Mouse (Mus musculus) hindbrain, postnatal 0 days (tissue): ENCODE measurements around the gene Amdhd2. TPM values are rescaled to one million over a fixed set of nuclear protein-coding genes. Genes with fewer than 3 reads are reported as not detected.
A peak's percentile ranks its signal among the peaks of the same experiment; 100 is the strongest.

Experiments
- ATAC-seq: fragments of 200-750 bp; cut with Nextera tagmentation; 2 replicates; pipeline ENCODE4 v1.8.0; 2017; ENCODE audit warnings: mild to moderate bottlenecking, moderate TSS enrichment, moderate library complexity
- DNase-seq: peaks from one replicate; pipeline ENCODE4 v3.0.0-alpha.2; 2015; ENCODE audit warnings: low spot score
- H3K27ac ChIP-seq: fragments of 300-500 bp; sonication (generic); 2 replicates; pipeline ENCODE4 v1.5.1; 2014; ENCODE audit warnings: mild to moderate bottlenecking
- H3K27me3 ChIP-seq: fragments of 300-500 bp; sonication (generic); 2 replicates; pipeline ENCODE4 v1.6.1; 2014; ENCODE audit warnings: low read length, mixed read lengths; ENCODE audit not compliant: insufficient read depth
- H3K36me3 ChIP-seq: fragments of 300-500 bp; sonication (generic); 2 replicates; pipeline ENCODE4 v1.6.1; 2014; ENCODE audit warnings: low read length, mixed read lengths; ENCODE audit not compliant: insufficient read depth
- H3K4me1 ChIP-seq: fragments of 300-500 bp; sonication (generic); 2 replicates; pipeline ENCODE4 v1.6.1; 2014; ENCODE audit warnings: antibody characterized with exemption, low read length, mixed read lengths; ENCODE audit not compliant: insufficient read depth
- H3K4me2 ChIP-seq: fragments of 300-500 bp; sonication (generic); 2 replicates; pipeline ENCODE4 v1.6.1; 2014; ENCODE audit warnings: low read depth, mild to moderate bottlenecking, low read length, moderate library complexity, mixed read lengths
- H3K4me3 ChIP-seq: fragments of 300-500 bp; sonication (generic); 2 replicates; pipeline ENCODE4 v1.5.1; 2014; ENCODE audit warnings: low read length
- H3K9ac ChIP-seq: fragments of 300-500 bp; sonication (generic); replicated peaks from 2 replicates; pipeline ENCODE4 v1.6.1; 2014; ENCODE audit warnings: mild to moderate bottlenecking, low read length, moderate library complexity, mixed read lengths
- H3K9me3 ChIP-seq: fragments of 300-500 bp; sonication (generic); 2 replicates; pipeline ENCODE4 v1.6.1; 2016; ENCODE audit warnings: low read length, mixed read lengths
- CTCF ChIP-seq: IDR thresholded peaks from 2 replicates; pipeline ENCODE4 v1.5.1; 2016; ENCODE audit warnings: antibody characterized with exemption, control low read depth, low read depth
- WGBS: fragments of 180-500 bp; shearing (Covaris S2); extraction: QIAGEN DNeasy Blood & Tissue Kit; methylation state at CpG from one replicate; pipeline ENCODE4 v1.1.7; 2014; 5-methylcytosine and 5-hydroxymethylcytosine counted together
- polyA plus RNA-seq: library from polyadenylated mRNA; unstranded; fragments of >200 nt; fragmentation: Nextera tagmentation; extraction: Ambion mirVana; gene quantifications from 2 replicates; pipeline ENCODE4 v1.2.1, GENCODE M21; 2015
- total RNA-seq: library from RNA; depleted of rRNA; stranded (reverse); fragments of >200 nt; gene quantifications from 2 replicates; pipeline ENCODE4 v1.2.3, GENCODE M21; 2014; rRNA removed

Gene Amdhd2
- total and polyA plus RNA-seq, 2 experiments from 2014 or later, result 38.4 to 53.0 TPM

GRCm38 (mm10) chr17:24119446-24119845 is 44.1 kb downstream of the Amdhd2 start:
- no peak for TF ChIP-seq CTCF

GRCm38 (mm10) chr17:24113031-24113430 is 50.5 kb downstream of the Amdhd2 start:
- no peaks in the 10 kb centered on the region for H3K36me3 ChIP-seq
- WGBS, result 73% methylated on average over 4 of the region's 4 CpGs

More at GRCm38 (mm10) chr17:24119446-24119845, 44.1 kb downstream of the Amdhd2 start:
- Histone ChIP-seq H3K4me2 (no peak overlapping the region), H3K27ac (no peak overlapping the region), H3K36me3 (no peaks in the 10 kb centered on the region), H3K9me3 (no peaks in the 10 kb centered on the region), H3K4me3 (no peak overlapping the region), H3K4me1 (no peaks in the 10 kb centered on the region), H3K9ac (no peak overlapping the region), H3K27me3 (no peaks in the 10 kb centered on the region)
- WGBS, result 81% methylated on average over 3 of the region's 3 CpGs
- no peak for DNase-seq
- no peak for ATAC-seq

GRCm38 (mm10) chr17:24111256-24111655 is 52.3 kb downstream of the Amdhd2 start:
- no peak for ATAC-seq
- H3K9me3 ChIP-seq, result no peaks in the 10 kb centered on the region
- no peak for DNase-seq
- no peaks in the 10 kb centered on the region; the same call in 1 of the 2 replicates for H3K36me3 ChIP-seq
- H3K4me2 ChIP-seq, result no peak overlapping the region
- H3K4me3 ChIP-seq, result no peak overlapping the region
- H3K27me3 ChIP-seq, result no peaks in the 10 kb centered on the region
- H3K9ac ChIP-seq, result no peak overlapping the region
- WGBS, result 91% methylated on average over 1 of the region's 1 CpGs
- no peak overlapping the region for H3K27ac ChIP-seq
- no peak for TF ChIP-seq CTCF
- no peaks in the 10 kb centered on the region for H3K4me1 ChIP-seq

More at GRCm38 (mm10) chr17:24113031-24113430, 50.5 kb downstream of the Amdhd2 start:
- Histone ChIP-seq H3K4me1 (no peaks in the 10 kb centered on the region), H3K9ac (no peak overlapping the region), H3K9me3 (no peaks in the 10 kb centered on the region), H3K27me3 (no peaks in the 10 kb centered on the region), H3K4me2 (no peak overlapping the region), H3K4me3 (no peak overlapping the region), H3K27ac (no peak overlapping the region)
- ATAC-seq (no peak), DNase-seq (no peak)
- TF ChIP-seq CTCF, result no peak

GRCm38 (mm10) chr17:24108896-24109295 is 54.7 kb downstream of the Amdhd2 start:
- no peak overlapping the region for H3K4me3 ChIP-seq
- WGBS, result 65% methylated on average over 1 of the region's 1 CpGs
- no peak overlapping the region for H3K27ac ChIP-seq
- H3K4me1 ChIP-seq, result no peaks in the 10 kb centered on the region
- DNase-seq, result peak; percentile 28
- no peak overlapping the region for H3K9ac ChIP-seq
- no peak for ATAC-seq
- H3K36me3 ChIP-seq, result peaks cover 8% of the 10 kb centered on the region; the same call in 1 of the 2 replicates
- no peak for TF ChIP-seq CTCF
- no peaks in the 10 kb centered on the region for H3K27me3 ChIP-seq
- no peaks in the 10 kb centered on the region for H3K9me3 ChIP-seq
- H3K4me2 ChIP-seq, result no peak overlapping the region

Other genes with a start within 250 kb of the Amdhd2 start
- not detected in 2 replicates for gene Dcpp3, start 246.3 kb downstream of the Amdhd2 start, total RNA-seq
- gene Dcpp3, start 246.3 kb downstream of the Amdhd2 start, polyA plus RNA-seq, result not detected in 2 replicates
- not detected in 2 replicates for gene Sbp, start 222.1 kb downstream of the Amdhd2 start, total RNA-seq
- gene Sbp, start 222.1 kb downstream of the Amdhd2 start, polyA plus RNA-seq, result not detected in 2 replicates
- gene Sbpl, start 208.5 kb downstream of the Amdhd2 start, total RNA-seq, result 1.4 TPM in 1 of 2 replicates, not detected in the other
- not detected in 2 replicates for gene Sbpl, start 208.5 kb downstream of the Amdhd2 start, polyA plus RNA-seq
- not detected in 2 replicates for gene Prss30, start 183.2 kb downstream of the Amdhd2 start, total RNA-seq
- not detected in 2 replicates for gene Prss30, start 183.2 kb downstream of the Amdhd2 start, polyA plus RNA-seq
- 0.42 TPM in 1 of 2 replicates, not detected in the other for gene Prss22, start 165.7 kb downstream of the Amdhd2 start, total RNA-seq
- not detected in 2 replicates for gene Prss22, start 165.7 kb downstream of the Amdhd2 start, polyA plus RNA-seq
- not detected in 2 replicates for gene Prss27, start 125.6 kb downstream of the Amdhd2 start, total RNA-seq
- gene Prss27, start 125.6 kb downstream of the Amdhd2 start, polyA plus RNA-seq, result 0.14 TPM in 1 of 2 replicates, not detected in the other
- 106 and 109 TPM in 2 replicates for gene Kctd5, start 90.3 kb downstream of the Amdhd2 start, total RNA-seq
- 91.4 and 95.7 TPM in 2 replicates for gene Kctd5, start 90.3 kb downstream of the Amdhd2 start, polyA plus RNA-seq
- 49.2 and 54.1 TPM in 2 replicates for gene Pdpk1, start 12.8 kb downstream of the Amdhd2 start, total RNA-seq
- gene Pdpk1, start 12.8 kb downstream of the Amdhd2 start, polyA plus RNA-seq, result 51.4 and 56.3 TPM in 2 replicates
- 780 and 854 TPM in 2 replicates for gene Atp6v0c, start 5.9 kb upstream of the Amdhd2 start, total RNA-seq
- 2,172 and 2,275 TPM in 2 replicates for gene Atp6v0c, start 5.9 kb upstream of the Amdhd2 start, polyA plus RNA-seq
- 145 and 151 TPM in 2 replicates for gene Tbc1d24, start 41.8 kb upstream of the Amdhd2 start, total RNA-seq
- gene Tbc1d24, start 41.8 kb upstream of the Amdhd2 start, polyA plus RNA-seq, result 21.1 and 22.8 TPM in 2 replicates
- gene Ntn3, start 45.8 kb upstream of the Amdhd2 start, total RNA-seq, result 26.9 and 32.5 TPM in 2 replicates
- 4.1 and 4.3 TPM in 2 replicates for gene Ntn3, start 45.8 kb upstream of the Amdhd2 start, polyA plus RNA-seq
- gene Tedc2, start 57.1 kb upstream of the Amdhd2 start, total RNA-seq, result 18.5 and 19.3 TPM in 2 replicates
- gene Tedc2, start 57.1 kb upstream of the Amdhd2 start, polyA plus RNA-seq, result 9.8 and 10.2 TPM in 2 replicates
- gene Ccnf, start 87.7 kb upstream of the Amdhd2 start, total RNA-seq, result 6.8 and 10.2 TPM in 2 replicates
- gene Ccnf, start 87.7 kb upstream of the Amdhd2 start, polyA plus RNA-seq, result 7.1 and 7.6 TPM in 2 replicates
- 0.90 and 1.5 TPM in 2 replicates for gene Abca17, start 187.3 kb upstream of the Amdhd2 start, total RNA-seq
- 1.0 and 1.2 TPM in 2 replicates for gene Abca17, start 187.3 kb upstream of the Amdhd2 start, polyA plus RNA-seq
- gene Abca3, start 188.2 kb upstream of the Amdhd2 start, total RNA-seq, result 98.9 and 102 TPM in 2 replicates
- 26.1 and 27.3 TPM in 2 replicates for gene Abca3, start 188.2 kb upstream of the Amdhd2 start, polyA plus RNA-seq